Mouse (Mus musculus) gastrocnemius, postnatal 25 days (tissue): ENCODE results near the gene Gys2. TPM values are rescaled to one million over a fixed set of nuclear protein-coding genes. Genes with fewer than 3 reads are reported as not detected.
"Not testable (repeated sequence)": the region's sequence is repeated elsewhere in the genome, so short reads cannot be mapped to it uniquely, and the experiment has no call there.

Experiments
- DNase-seq: peaks from one replicate; pipeline ENCODE4 v3.0.0; 2022
- long read RNA-seq, 2 experiments: library from polyadenylated mRNA; stranded (forward); transcript quantifications; one replicate each; pipeline ENCODE4 v2.0.0; 2021
- total RNA-seq, 2 experiments: library from RNA; stranded (reverse); gene quantifications; 1 replicate in 1 of 2; 2 replicates in 1 of 2; pipeline ENCODE4 v1.2.3; 2021

Gys2 gene
- not detected for total RNA-seq
- long read RNA-seq, experiment 1, result 0 reads
- long read RNA-seq, experiment 2, result 0 reads

DNA sequence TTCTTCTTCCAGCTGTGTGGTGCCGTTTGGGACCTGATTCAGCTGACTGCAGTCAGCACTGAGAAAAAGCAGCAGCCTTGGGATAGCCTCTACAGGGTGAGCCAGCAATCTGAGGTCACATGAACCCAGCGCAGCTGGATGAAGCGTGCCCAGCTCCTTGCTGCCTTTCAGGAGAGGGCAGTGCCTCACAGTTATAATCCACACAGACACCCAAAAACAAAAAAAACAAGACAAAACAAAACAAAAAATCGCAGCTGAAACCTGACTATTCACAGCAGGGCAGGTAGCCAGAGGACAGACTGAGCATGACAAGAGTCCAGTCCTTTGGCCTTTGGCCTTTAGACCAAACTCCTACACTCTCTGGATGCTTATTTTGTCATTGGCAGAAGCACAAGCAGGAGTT is at the start of gene Gys2:
Gene Gys2, minus strand, starts transcription at position 309 of the 403 bp plus-strand sequence.
- DNase-seq, result no peak

DNA sequence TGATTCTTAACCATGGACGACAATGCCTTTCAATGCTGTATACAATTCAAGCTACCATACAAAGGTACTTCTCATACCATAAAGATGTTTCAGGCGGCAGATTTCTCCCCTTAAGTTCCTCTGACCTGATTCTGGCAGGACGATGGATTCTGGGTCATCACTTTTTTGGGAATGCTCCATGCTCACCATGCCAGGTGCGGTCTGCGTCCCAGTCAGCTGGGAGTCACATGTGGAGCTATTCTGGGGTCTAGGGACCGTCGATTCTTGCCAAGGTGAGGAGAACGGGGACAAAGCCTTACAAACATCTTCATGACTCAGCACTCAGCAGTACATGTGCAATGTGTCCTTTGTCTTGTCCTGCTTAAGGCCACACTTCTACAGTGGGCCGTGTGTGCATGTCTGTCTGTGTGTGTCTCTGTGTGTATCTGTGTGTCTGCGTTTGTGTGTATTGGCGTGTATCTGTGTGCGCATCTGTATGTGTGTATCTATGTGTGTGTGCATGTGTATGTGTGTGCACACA is 48.7 kb upstream of the Gys2 start:
- no peak for DNase-seq

GRCm38 (mm10) chr6:142519110-142519509 is 46.2 kb upstream of the Gys2 start:
- DNase-seq, result no peak

GRCm38 (mm10) chr6:142515379-142515778 is 42.5 kb upstream of the Gys2 start:
- not testable (repeated sequence) for DNase-seq

DNA sequence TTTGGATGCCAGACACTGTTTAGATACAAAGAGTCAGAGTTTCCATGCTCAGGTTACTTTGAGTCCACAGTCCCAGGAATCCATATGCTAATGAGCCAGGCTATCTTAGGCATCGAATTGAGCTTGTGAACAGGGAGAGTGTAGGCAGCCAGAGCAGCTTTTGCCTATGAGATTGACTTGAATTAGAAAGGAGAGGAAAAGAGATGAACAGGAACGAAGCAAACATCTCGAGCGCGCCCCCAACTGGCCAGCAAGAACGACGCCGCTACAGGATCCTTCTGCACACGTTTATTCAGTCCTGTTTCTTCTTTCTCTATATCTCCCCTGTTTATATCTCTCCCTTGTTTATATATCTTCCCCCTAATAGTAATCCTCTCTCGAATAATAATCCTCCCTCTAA is 42.0 kb upstream of the Gys2 start:
- no peak for DNase-seq

DNA sequence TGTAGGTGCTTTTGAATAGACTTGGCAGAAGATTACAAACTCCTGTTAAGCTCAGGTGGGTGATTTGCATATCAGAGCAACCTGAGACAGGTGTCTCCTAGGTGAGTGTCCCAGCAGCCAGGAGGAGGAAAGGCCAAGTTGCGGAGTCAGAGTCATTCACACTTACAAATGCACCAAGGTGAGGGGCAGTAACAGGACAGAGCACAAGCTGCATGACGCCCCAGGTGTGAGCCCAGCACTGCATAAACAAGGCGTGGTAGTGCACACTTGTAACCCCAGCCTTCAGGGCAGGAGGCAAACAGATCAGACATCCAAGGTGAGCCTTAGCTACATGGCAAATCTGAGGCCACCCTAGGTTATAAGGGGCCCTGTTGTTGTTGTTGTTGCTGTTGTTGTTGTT is 40.0 kb upstream of the Gys2 start:
- no peak for DNase-seq

DNA sequence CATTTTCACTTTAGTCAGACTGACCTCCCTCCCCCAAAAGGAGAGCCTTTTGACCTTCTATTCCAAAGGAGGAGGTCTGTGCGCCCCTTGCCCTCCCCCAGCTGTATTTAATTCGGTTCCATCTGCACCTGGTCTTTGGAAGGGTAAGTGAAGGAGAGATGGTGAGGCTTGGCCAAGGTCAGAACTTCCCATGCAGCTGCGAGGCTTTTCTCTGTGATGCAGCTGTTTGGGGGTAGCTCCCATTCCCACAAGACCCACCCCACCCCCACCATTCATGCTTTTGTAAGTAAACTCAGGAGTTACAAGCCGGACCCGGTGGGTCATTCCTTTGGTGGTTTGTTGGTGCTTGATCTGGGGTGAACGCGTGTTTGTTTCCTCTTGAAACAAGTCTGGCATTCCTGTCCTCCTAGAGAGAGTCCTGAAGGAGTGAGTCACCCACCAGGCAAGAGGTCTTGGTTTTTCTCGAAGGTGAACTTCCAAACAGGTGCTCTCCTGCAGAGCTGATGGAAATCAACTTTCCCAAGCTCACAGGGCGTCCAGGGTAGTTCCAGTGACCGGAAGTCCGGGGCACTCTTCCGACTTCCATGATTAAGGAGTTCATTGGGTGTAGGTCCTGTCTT is 38.7 kb upstream of the Gys2 start:
- DNase-seq, result no peak

GRCm38 (mm10) chr6:142508663-142509062 is 35.8 kb upstream of the Gys2 start:
- DNase-seq, result no peak

GRCm38 (mm10) chr6:142507785-142508162 is 34.9 kb upstream of the Gys2 start, which contains the start of gene Ldhb:
Ldhb (minus strand) TSS chr6:142507957.
- peak; percentile 79 for DNase-seq

DNA sequence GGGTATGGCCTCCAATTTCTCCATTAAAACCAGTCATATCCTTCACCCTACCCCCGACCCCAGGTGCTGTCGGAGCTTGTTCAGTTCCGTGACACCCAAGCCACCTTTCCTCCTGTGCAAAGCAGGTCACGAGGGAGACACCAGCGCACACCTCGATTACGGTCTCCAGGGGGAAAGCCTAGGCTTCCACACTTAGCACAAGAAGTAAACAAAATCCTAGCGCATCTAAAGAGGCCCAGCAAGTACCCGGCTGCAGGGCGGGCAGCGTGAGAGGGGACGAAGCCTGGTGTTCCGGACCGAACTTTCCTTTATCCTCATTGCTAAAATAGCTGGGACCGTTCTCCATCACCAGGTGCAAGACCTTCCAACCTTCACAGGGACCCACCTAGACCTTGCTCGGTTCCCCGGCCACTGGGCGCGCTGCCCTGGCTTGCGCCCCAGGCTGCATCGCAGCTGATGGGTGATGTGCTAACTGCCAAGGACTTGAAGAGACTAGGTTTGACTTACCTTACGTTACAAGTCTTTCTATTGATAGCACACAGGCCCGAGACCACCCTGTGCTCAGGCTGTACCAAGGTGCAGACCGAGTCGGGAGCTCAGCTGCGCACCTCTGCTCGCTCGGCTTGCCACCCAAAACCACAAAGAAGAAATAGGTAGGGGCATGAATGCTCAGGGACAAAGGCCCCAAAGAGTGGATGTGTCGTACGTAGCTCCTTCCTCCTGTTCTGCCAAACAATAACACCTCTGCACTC is 34.3 kb upstream of the Gys2 start:
- no peak for DNase-seq

DNA sequence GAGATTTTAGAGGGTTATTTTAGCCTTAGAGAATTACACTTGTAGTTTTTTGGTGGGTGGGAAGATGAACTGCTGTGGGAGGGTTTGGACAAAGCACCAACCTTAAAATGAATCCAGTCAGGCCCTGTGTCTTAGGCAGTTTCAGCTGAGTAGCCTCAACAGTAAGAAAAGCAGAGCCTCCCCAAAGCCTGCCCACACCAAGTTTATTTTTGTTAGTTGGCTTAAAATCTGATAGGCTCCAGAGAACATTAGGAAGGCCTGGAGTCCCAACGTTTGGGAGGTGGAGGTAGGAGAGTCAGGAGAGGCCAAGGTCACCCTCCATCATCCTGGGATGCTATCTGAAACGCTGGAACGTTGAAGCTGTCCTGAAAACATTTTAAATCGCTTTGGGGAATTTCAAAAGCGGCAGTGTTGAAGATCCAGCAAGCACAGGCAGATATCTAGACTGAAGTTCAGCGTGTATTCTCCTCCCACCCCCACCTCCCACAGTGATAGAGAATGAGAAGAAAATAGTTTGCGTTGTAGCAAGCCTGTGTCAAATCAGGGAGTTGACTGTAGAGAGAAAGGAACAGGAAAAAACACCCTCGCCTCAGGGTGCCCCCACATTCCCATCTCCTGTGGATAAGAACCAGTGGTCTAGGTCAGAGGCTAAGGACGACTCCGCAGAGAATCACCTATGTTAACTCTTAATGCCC is 33.6 kb upstream of the Gys2 start:
- DNase-seq, result no peak

DNA sequence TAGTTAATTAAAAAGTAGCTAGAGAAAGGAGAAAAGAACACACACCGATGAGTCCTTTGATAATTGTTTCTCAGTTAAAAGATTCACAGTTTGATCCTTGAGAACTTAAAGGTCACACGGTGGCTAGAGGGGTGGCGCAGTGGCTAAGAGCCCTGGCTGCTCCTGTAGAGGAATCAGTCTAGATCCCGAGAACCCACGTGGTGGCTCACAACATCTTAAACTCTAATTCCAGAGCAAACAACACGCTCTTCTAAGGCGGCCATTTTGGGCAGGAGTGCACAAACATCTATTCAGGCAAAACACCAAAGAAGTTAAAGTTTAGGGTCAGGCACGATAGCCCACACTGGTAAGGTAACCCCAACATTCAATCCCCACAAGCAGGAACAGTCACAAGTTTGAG is 30.7 kb upstream of the Gys2 start:
- DNase-seq, result no peak

- DNase-seq, result no peak
Observed at GRCm38 (mm10) chr6:142502519-142503125, 29.7 kb upstream of the Gys2 start.

- not testable (repeated sequence) for DNase-seq
Observed at GRCm38 (mm10) chr6:142490114-142490513, 17.2 kb upstream of the Gys2 start.

GRCm38 (mm10) chr6:142487638-142488037 is 14.7 kb upstream of the Gys2 start:
- no peak for DNase-seq

GRCm38 (mm10) chr6:142485478-142486123 is 12.7 kb upstream of the Gys2 start:
- no peak for DNase-seq

- no peak for DNase-seq
Observed at GRCm38 (mm10) chr6:142477239-142477638, 4.3 kb upstream of the Gys2 start.

GRCm38 (mm10) chr6:142471141-142471540 is 1.8 kb downstream of the Gys2 start:
- no peak for DNase-seq

- DNase-seq, result no peak
Observed at GRCm38 (mm10) chr6:142469602-142470001, 3.3 kb downstream of the Gys2 start.

DNA sequence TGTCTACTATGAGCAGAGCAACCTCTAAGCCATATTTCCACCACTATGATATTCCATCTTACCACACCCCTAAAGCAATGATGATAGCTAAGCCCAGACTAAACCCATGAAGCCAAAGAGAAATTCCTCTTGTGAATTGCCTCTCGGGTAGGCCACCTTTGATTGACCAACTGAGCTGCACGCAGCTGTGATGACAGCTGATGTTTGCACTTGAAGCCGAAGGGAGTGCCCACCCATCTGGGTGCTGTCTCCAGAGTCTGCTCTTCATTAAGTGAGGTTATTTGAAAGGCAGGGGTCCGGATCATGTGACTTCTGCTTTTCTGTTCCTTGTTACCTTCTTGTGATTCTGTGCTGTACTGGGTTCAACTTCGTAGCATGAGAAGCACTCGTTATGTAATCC is 10.7 kb downstream of the Gys2 start:
- no peak for DNase-seq

DNA sequence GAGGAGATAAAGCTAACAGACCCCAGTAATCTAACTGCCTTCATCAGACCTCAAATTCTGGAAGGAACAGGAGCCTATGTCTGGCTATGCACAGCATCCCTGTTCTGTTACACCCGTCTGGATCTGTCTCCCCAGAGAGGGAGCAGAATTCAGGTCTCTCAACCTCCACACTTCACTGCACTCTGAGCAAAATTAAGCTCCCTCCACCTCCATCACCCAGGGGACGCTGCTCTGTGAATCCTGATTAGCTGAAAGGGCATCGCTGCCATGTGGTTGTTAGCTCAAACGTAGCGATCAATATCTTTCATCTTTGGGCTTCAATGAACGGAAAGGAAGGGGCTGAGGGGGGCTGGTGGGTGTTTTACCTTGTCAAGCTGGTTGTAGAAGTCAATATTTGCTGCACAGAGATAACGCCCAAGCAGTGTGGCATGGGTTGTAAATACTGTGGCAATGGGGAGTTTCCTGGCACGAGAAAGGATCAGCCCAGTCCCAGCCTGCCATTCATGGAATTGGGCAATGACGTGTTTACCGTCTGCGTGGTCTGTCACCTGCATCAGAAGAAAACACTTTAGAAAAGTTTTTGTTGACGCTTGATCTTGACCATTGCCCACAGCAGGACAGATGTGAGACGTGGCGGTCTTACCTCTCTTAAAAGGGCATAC is 13.8 kb downstream of the Gys2 start:
- DNase-seq, result no peak
